Mouse (Mus musculus): ENCODE data around the gene Gnao1.

- no peak for TF ChIP-seq CTCF (IDR thresholded peaks at IDR 0.05; ENCODE audit: extremely low read depth, insufficient read depth, low read length)
- TF ChIP-seq POLR2A (IDR thresholded peaks at IDR 0.05; ENCODE audit: extremely low read depth, insufficient read depth, low read length), result no peak
These were observed 201.6 kb downstream of the Gnao1 start for GRCm38 (mm10) chr8:94011076-94012012.

Data from cortical plate, adult 2 months (tissue).